Mouse (Mus musculus) cerebellum, adult 8-10 months (tissue): ENCODE results near the gene Fat1.

Experiments
- DNase-seq: peaks from one replicate; pipeline ENCODE4 v3.0.0; 2022

Gene Fat1

GRCm38 (mm10) chr8:44962572-44963231 lies 27.5 kb downstream of the Fat1 start:
- no peak for DNase-seq

GRCm38 (mm10) chr8:44967521-44968039 lies 32.3 kb downstream of the Fat1 start:
- DNase-seq = no peak

GRCm38 (mm10) chr8:44970093-44970492 lies 34.8 kb downstream of the Fat1 start:
- DNase-seq = no peak

- no peak for DNase-seq
Measured at GRCm38 (mm10) chr8:44971346-44971745, 36.1 kb downstream of the Fat1 start.

- DNase-seq = no peak
Measured at GRCm38 (mm10) chr8:44971964-44972363, 36.7 kb downstream of the Fat1 start.

- no peak for DNase-seq
Measured at GRCm38 (mm10) chr8:44975113-44975512, 39.9 kb downstream of the Fat1 start.

GRCm38 (mm10) chr8:44975654-44976053 lies 40.4 kb downstream of the Fat1 start:
- no peak for DNase-seq

- no peak for DNase-seq
Measured at GRCm38 (mm10) chr8:44978622-44979021, 43.4 kb downstream of the Fat1 start.

GRCm38 (mm10) chr8:44979245-44979644 lies 44.0 kb downstream of the Fat1 start:
- no peak for DNase-seq

GRCm38 (mm10) chr8:44980030-44980429 lies 44.8 kb downstream of the Fat1 start:
- peak; percentile 57 for DNase-seq

GRCm38 (mm10) chr8:44985326-44986288 lies 50.4 kb downstream of the Fat1 start:
- peak; percentile 35 for DNase-seq

- no peak for DNase-seq
Measured at GRCm38 (mm10) chr8:44991700-44992487, 56.6 kb downstream of the Fat1 start.

- DNase-seq = no peak
Measured at GRCm38 (mm10) chr8:44992664-44993063, 57.4 kb downstream of the Fat1 start.

GRCm38 (mm10) chr8:44993376-44993775 lies 58.1 kb downstream of the Fat1 start:
- DNase-seq = no peak

- DNase-seq = no peak
Measured at GRCm38 (mm10) chr8:44996493-44996892, 61.2 kb downstream of the Fat1 start.

- no peak for DNase-seq
Measured at GRCm38 (mm10) chr8:44997321-44997720, 62.1 kb downstream of the Fat1 start.

GRCm38 (mm10) chr8:44997829-44998228 lies 62.6 kb downstream of the Fat1 start:
- DNase-seq = no peak

- no peak for DNase-seq
Measured at GRCm38 (mm10) chr8:44998275-44998674, 63.0 kb downstream of the Fat1 start.

GRCm38 (mm10) chr8:44998681-44999277 lies 63.5 kb downstream of the Fat1 start:
- peak; percentile 70 for DNase-seq

- no peak for DNase-seq
Measured at GRCm38 (mm10) chr8:45001577-45002197, 66.4 kb downstream of the Fat1 start.

- DNase-seq = no peak
Measured at GRCm38 (mm10) chr8:45002686-45003085, 67.4 kb downstream of the Fat1 start.

- no peak for DNase-seq
Measured at GRCm38 (mm10) chr8:45004021-45004420, 68.8 kb downstream of the Fat1 start.
